Mouse (Mus musculus) MEL (cell line): ENCODE data around the gene Nfx1. TPM values are rescaled to one million over a fixed set of nuclear protein-coding genes. Genes with fewer than 3 reads are reported as not detected.

Experiments
- DNase-seq: peaks from one replicate; pipeline ENCODE4 v3.0.0; 2011; ENCODE audit warnings: low read depth, low spot score
- H3K27ac ChIP-seq: 2 replicates; pipeline ENCODE4 v1.5.1; 2012; ENCODE audit warnings: low read depth, mild to moderate bottlenecking, control low read depth, low read length, moderate library complexity; ENCODE audit not compliant: control insufficient read depth
- H3K27me3 ChIP-seq, 2 experiments: fragments of 150-350 bp in 1 of 2; sonication (generic) in 1 of 2; 2 replicates each; pipeline ENCODE4 v1.6.1; 2012; ENCODE audit warnings: low read length in 2 of 2, mild to moderate bottlenecking in 2 of 2, improper control_type of control experiment in 1 of 2, moderate library complexity in 1 of 2; ENCODE audit not compliant: insufficient read depth in 2 of 2, control insufficient read depth in 1 of 2
- H3K36me3 ChIP-seq, 2 experiments: 2 replicates each; pipeline ENCODE4 v1.6.1; 2012 to 2014; ENCODE audit warnings: low read length in 2 of 2, improper control_type of control experiment in 1 of 2, inconsistent platforms in 1 of 2, mild to moderate bottlenecking in 1 of 2; ENCODE audit not compliant: insufficient read depth in 2 of 2, control insufficient read depth in 1 of 2
- H3K4me1 ChIP-seq, 2 experiments: fragments of 150-350 bp in 1 of 2; sonication (generic) in 1 of 2; 2 replicates each; pipeline ENCODE4 v1.6.1; 2012; ENCODE audit warnings: low read length in 2 of 2, improper control_type of control experiment in 1 of 2, mild to moderate bottlenecking in 1 of 2; ENCODE audit not compliant: insufficient read depth in 2 of 2, control insufficient read depth in 1 of 2
- H3K4me3 ChIP-seq, 2 experiments: fragments of 150-350 bp in 1 of 2; sonication (generic) in 1 of 2; 2 replicates each; pipeline ENCODE4 v1.5.1; 2012; ENCODE audit warnings: low read depth in 2 of 2, low read length in 2 of 2, mild to moderate bottlenecking in 2 of 2, moderate library complexity in 2 of 2, control low read depth in 1 of 2, improper control_type of control experiment in 1 of 2; ENCODE audit not compliant: control insufficient read depth in 1 of 2, insufficient read depth in 1 of 2
- H3K79me2 ChIP-seq: 2 replicates; pipeline ENCODE4 v1.6.1; 2012; ENCODE audit warnings: mild to moderate bottlenecking, low read length, moderate library complexity; ENCODE audit not compliant: control insufficient read depth, poor library complexity, insufficient read depth
- H3K9ac ChIP-seq: 2 replicates; pipeline ENCODE4 v1.6.1; 2012; ENCODE audit warnings: low read depth, mild to moderate bottlenecking, control low read depth, low read length, moderate library complexity; ENCODE audit not compliant: control insufficient read depth, poor library complexity, severe bottlenecking
- H3K9me3 ChIP-seq: fragments of 150-350 bp; sonication (generic); replicated peaks from 2 replicates; pipeline ENCODE4 v1.6.1; 2012; ENCODE audit warnings: mild to moderate bottlenecking, low read length, improper control_type of control experiment, moderate library complexity; ENCODE audit not compliant: insufficient read depth
- BHLHE40 ChIP-seq: IDR thresholded peaks from 2 replicates; pipeline ENCODE4 v1.6.1; 2012; ENCODE audit warnings: low read depth, mild to moderate bottlenecking, inconsistent platforms, low read length, improper control_type of control experiment, borderline replicate concordance
- CHD1 ChIP-seq: IDR thresholded peaks from 2 replicates; pipeline ENCODE4 v1.6.1; 2012; ENCODE audit warnings: low read depth, mild to moderate bottlenecking, inconsistent platforms, low read length, improper control_type of control experiment
- E2F4 ChIP-seq: IDR thresholded peaks from 2 replicates; pipeline ENCODE4 v1.6.1; 2011; ENCODE audit warnings: low read depth, low read length, improper control_type of control experiment, borderline replicate concordance
- GABPA ChIP-seq: IDR thresholded peaks from 2 replicates; pipeline ENCODE4 v1.6.1; 2012; ENCODE audit warnings: low read depth, mild to moderate bottlenecking, inconsistent platforms, low read length, improper control_type of control experiment, moderate library complexity
- GATA1 ChIP-seq: IDR thresholded peaks from 2 replicates; pipeline ENCODE4 v1.6.1; 2011; ENCODE audit warnings: low read depth, low read length, improper control_type of control experiment
- HCFC1 ChIP-seq: IDR thresholded peaks from 2 replicates; pipeline ENCODE4 v1.6.1; 2012; ENCODE audit warnings: low read depth, mild to moderate bottlenecking, inconsistent platforms, low read length, improper control_type of control experiment, moderate library complexity
- KAT2A ChIP-seq: conservative IDR thresholded peaks from 2 replicates; pipeline ENCODE4 v1.6.1; 2012; ENCODE audit warnings: low read depth, low read length, improper control_type of control experiment, inconsistent platforms
- MAFK ChIP-seq: IDR thresholded peaks from 2 replicates; pipeline ENCODE4 v1.6.1; 2011; ENCODE audit warnings: low read depth, mild to moderate bottlenecking, low read length, improper control_type of control experiment, borderline replicate concordance
- MAX ChIP-seq: IDR thresholded peaks from 2 replicates; pipeline ENCODE4 v1.6.1; 2011; ENCODE audit warnings: low read length, improper control_type of control experiment
- MXI1 ChIP-seq: IDR thresholded peaks from 2 replicates; pipeline ENCODE4 v1.6.1; 2011; ENCODE audit warnings: mild to moderate bottlenecking, low read depth, low read length, improper control_type of control experiment
- MYC ChIP-seq: IDR thresholded peaks from 2 replicates; pipeline ENCODE4 v1.6.1; 2011; ENCODE audit warnings: low read depth, mild to moderate bottlenecking, low read length, improper control_type of control experiment, moderate library complexity
- NELFE ChIP-seq: IDR thresholded peaks from 2 replicates; pipeline ENCODE4 v1.6.1; 2011; ENCODE audit warnings: low read depth, low read length, improper control_type of control experiment
- POLR2A ChIP-seq, 2 experiments: IDR thresholded peaks; 2 replicates each; pipeline ENCODE4 v1.6.1; 2011 to 2012; ENCODE audit warnings: low read length in 2 of 2, mild to moderate bottlenecking in 2 of 2, control low read depth in 1 of 2, improper control_type of control experiment in 1 of 2, low read depth in 1 of 2, moderate library complexity in 1 of 2; ENCODE audit not compliant: control insufficient read depth in 1 of 2, insufficient read depth in 1 of 2, poor library complexity in 1 of 2
- POLR2AphosphoS2 ChIP-seq: IDR thresholded peaks from 2 replicates; pipeline ENCODE4 v1.6.1; 2011; ENCODE audit warnings: low read length, improper control_type of control experiment
- POLR2AphosphoS5 ChIP-seq: IDR thresholded peaks from 2 replicates; pipeline ENCODE4 v1.6.1; 2012; ENCODE audit warnings: low read depth, borderline replicate concordance, mild to moderate bottlenecking, inconsistent platforms, low read length, moderate library complexity, mixed read lengths
- RAD21 ChIP-seq: IDR thresholded peaks from 2 replicates; pipeline ENCODE4 v1.6.1; 2011; ENCODE audit warnings: mild to moderate bottlenecking, low read depth, low read length, improper control_type of control experiment
- RCOR1 ChIP-seq: IDR thresholded peaks from 2 replicates; pipeline ENCODE4 v1.6.1; 2012; ENCODE audit warnings: low read depth, mild to moderate bottlenecking, inconsistent platforms, low read length, improper control_type of control experiment
- SIN3A ChIP-seq: IDR thresholded peaks from 2 replicates; pipeline ENCODE4 v1.6.1; 2012; ENCODE audit warnings: low read length, improper control_type of control experiment, inconsistent platforms
- SMC3 ChIP-seq: IDR thresholded peaks from 2 replicates; pipeline ENCODE4 v1.6.1; 2011; ENCODE audit warnings: low read depth, low read length, improper control_type of control experiment
- TAL1 ChIP-seq: IDR thresholded peaks from 2 replicates; pipeline ENCODE4 v1.6.1; 2012; ENCODE audit warnings: mild to moderate bottlenecking, inconsistent platforms, low read length, moderate library complexity, mixed read lengths
- TBP ChIP-seq: IDR thresholded peaks from 2 replicates; pipeline ENCODE4 v1.8.0; 2011; ENCODE audit warnings: low read depth, low read length, improper control_type of control experiment
- TCF12 ChIP-seq: IDR thresholded peaks from 2 replicates; pipeline ENCODE4 v1.6.1; 2014; ENCODE audit warnings: low read depth, mild to moderate bottlenecking, inconsistent platforms, low read length, improper control_type of control experiment, moderate library complexity
- UBTF ChIP-seq: IDR thresholded peaks from 2 replicates; pipeline ENCODE4 v1.6.1; 2012; ENCODE audit warnings: low read depth, mild to moderate bottlenecking, inconsistent platforms, low read length, improper control_type of control experiment, moderate library complexity, borderline replicate concordance; ENCODE audit not compliant: insufficient read depth
- ZC3H11A ChIP-seq: IDR thresholded peaks from 2 replicates; pipeline ENCODE4 v1.6.1; 2012; ENCODE audit warnings: low read depth, mild to moderate bottlenecking, inconsistent platforms, low read length, improper control_type of control experiment
- ZKSCAN1 ChIP-seq: IDR thresholded peaks from 2 replicates; pipeline ENCODE4 v1.6.1; 2012; ENCODE audit warnings: low read depth, mild to moderate bottlenecking, inconsistent platforms, low read length, improper control_type of control experiment, moderate library complexity
- ZMIZ1 ChIP-seq: IDR thresholded peaks from 2 replicates; pipeline ENCODE4 v1.6.1; 2012; ENCODE audit warnings: low read depth, mild to moderate bottlenecking, inconsistent platforms, low read length, improper control_type of control experiment, moderate library complexity
- polyA plus RNA-seq, 2 experiments: library from polyadenylated mRNA; stranded (reverse) in 1 of 2; unstranded in 1 of 2; fragments of >175 nt in 1 of 2; fragments of >200 nt in 1 of 2; gene quantifications; 2 replicates each; pipeline versions ENCODE4 v1.2.1 to v1.2.4; 2012; ENCODE audit warnings: low replicate concordance in 2 of 2, low read depth in 1 of 2; ENCODE audit not compliant: insufficient read length in 2 of 2, insufficient read depth in 1 of 2, missing spikeins in 1 of 2
- total RNA-seq: library from RNA; depleted of rRNA; stranded (reverse); fragments of 300-350 nt; gene quantifications from 2 replicates; pipeline ENCODE4 v1.2.3, GENCODE M21; 2012

Gene Nfx1
- total and polyA plus RNA-seq, 3 experiments: 54.9 to 72.6 TPM; not detected in 1

GRCm38 (mm10) chr4:41045288-41045687 is 74.6 kb downstream of the Nfx1 start:
- no peak overlapping the region for H3K4me3 ChIP-seq
- H3K27me3 ChIP-seq: no peaks in the 10 kb centered on the region; a peak in 1 of 4 replicates
- no peaks in the 10 kb centered on the region for H3K9me3 ChIP-seq
- H3K9ac ChIP-seq: no peak overlapping the region
- TF ChIP-seq RAD21 (no peak), MAFK (no peak), UBTF (no peak), ZC3H11A (no peak), MAX (no peak), MYC (no peak), TCF12 (no peak), ZMIZ1 (no peak), RCOR1 (no peak), SIN3A (no peak)
- no peaks in the 10 kb centered on the region for H3K36me3 ChIP-seq
- H3K79me2 ChIP-seq: no peaks in the 10 kb centered on the region
- no peak for DNase-seq
- H3K27ac ChIP-seq: no peak overlapping the region
- H3K4me1 ChIP-seq: no peaks in the 10 kb centered on the region

DNA sequence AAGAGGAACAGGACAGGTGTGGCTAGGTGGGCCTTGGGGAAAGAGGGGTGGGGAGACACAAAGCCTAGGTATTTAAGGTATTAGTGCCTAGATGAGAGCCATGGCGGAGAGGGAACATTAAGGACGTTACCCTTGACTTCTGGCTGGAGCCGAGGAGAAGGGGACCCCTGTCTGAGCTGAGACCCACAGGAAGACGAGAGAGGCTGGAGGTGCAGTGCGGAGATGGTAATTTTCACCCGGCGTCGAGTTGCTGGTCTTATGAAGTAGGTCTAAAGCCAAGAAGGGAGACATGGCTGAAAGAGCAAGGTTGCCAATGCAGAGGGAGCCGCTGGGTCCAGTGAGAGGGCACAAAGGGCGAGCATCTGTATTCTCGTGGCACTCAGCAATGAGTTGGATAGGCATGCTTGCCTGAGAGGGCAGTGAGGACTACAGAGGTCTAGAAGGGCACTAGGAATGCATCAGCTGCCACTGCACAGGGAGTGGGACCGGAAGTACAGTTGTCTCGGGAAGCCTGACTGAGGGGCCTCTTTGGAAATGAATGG is 75.6 kb downstream of the Nfx1 start:
- H3K9me3 ChIP-seq: no peaks in the 10 kb centered on the region
- no peak overlapping the region for H3K27ac ChIP-seq
- DNase-seq: no peak
- no peaks in the 10 kb centered on the region; a peak in 1 of 4 replicates for H3K27me3 ChIP-seq
- no peaks in the 10 kb centered on the region for H3K79me2 ChIP-seq
- H3K4me1 ChIP-seq: no peaks in the 10 kb centered on the region
- no peak overlapping the region for H3K9ac ChIP-seq
- H3K4me3 ChIP-seq: no peak overlapping the region
- TF ChIP-seq BHLHE40 (no peak), RCOR1 (no peak), SIN3A (no peak), GATA1 (no peak)
- TF ChIP-seq, all 39 proteins: peak for 0
- H3K36me3 ChIP-seq: no peaks in the 10 kb centered on the region

- Histone ChIP-seq H3K4me3 (no peak within 1 kb of the TSS), H3K9me3 (no peaks in the 10 kb centered on the region), H3K79me2 (no peaks in the 10 kb centered on the region), H3K27ac (no peak within 1 kb of the TSS), H3K27me3 (no peaks in the 10 kb centered on the region; a peak in 1 of 4 replicates), H3K9ac (no peak within 1 kb of the TSS), H3K36me3 (no peaks in the 10 kb centered on the region), H3K4me1 (no peaks in the 10 kb centered on the region)
- no peak for DNase-seq
- no peak for TF ChIP-seq KAT2A
- no peak for TF ChIP-seq UBTF
- no peak for TF ChIP-seq POLR2AphosphoS2
- TF ChIP-seq E2F4: no peak
- TF ChIP-seq CHD1: no peak
- no peak for TF ChIP-seq TAL1
- TF ChIP-seq POLR2AphosphoS5: no peak
- TF ChIP-seq RAD21: no peak
- no peak for TF ChIP-seq NELFE
- TF ChIP-seq TCF12: no peak
- TF ChIP-seq GABPA: no peak
- no peak for TF ChIP-seq SIN3A
- no peak for TF ChIP-seq POLR2A (IDR thresholded peaks at IDR 0.05; ENCODE audit: control insufficient read depth in 1 of 2, insufficient read depth in 1 of 2, low read depth in 1 of 2, low read length in 2 of 2, poor library complexity in 1 of 2)
- no peak for TF ChIP-seq HCFC1
- TF ChIP-seq ZKSCAN1: no peak
- TF ChIP-seq MXI1: no peak
- no peak for TF ChIP-seq TBP
- no peak for TF ChIP-seq SMC3
- no peak for TF ChIP-seq ZMIZ1
Measured at GRCm38 (mm10) chr4:41047524-41048271, 77.0 kb downstream of the Nfx1 start, which contains the start of gene Aqp7. Gene Aqp7 (minus strand): TSS chr4:41048139.
